Mouse (Mus musculus) brain, embryonic 14.5 days (tissue): ENCODE measurements around the gene Tmprss9.

ENCODE experiments used
- CTCF ChIP-seq: fragments of 200-500 bp; IDR thresholded peaks from 2 replicates; pipeline ENCODE4 v1.5.1; 2012; ENCODE audit warnings: inconsistent platforms, mild to moderate bottlenecking, moderate library complexity, borderline replicate concordance; ENCODE audit not compliant: insufficient read depth, insufficient read length; ENCODE audit errors: extremely low read depth
- POLR2A ChIP-seq: fragments of 200-500 bp; IDR thresholded peaks from 2 replicates; pipeline ENCODE4 v1.6.1; 2012; ENCODE audit warnings: mild to moderate bottlenecking, inconsistent platforms, borderline replicate concordance; ENCODE audit not compliant: poor library complexity, insufficient read depth, insufficient read length, severe bottlenecking; ENCODE audit errors: extremely low read depth

- no peak for TF ChIP-seq CTCF
- TF ChIP-seq POLR2A = peak; percentile 89
Measured at GRCm38 (mm10) chr10:80854913-80855748, 16.5 kb upstream of the Tmprss9 start, which contains the start of the genes Lsm7 and Sppl2b.
